Mouse (Mus musculus) 416B (cell line): ENCODE results near the gene Mmp24.

Experiments used
- DNase-seq: peaks from one replicate; pipeline ENCODE4 v3.0.0; 2011; ENCODE audit warnings: low read depth

Mmp24 gene

DNA sequence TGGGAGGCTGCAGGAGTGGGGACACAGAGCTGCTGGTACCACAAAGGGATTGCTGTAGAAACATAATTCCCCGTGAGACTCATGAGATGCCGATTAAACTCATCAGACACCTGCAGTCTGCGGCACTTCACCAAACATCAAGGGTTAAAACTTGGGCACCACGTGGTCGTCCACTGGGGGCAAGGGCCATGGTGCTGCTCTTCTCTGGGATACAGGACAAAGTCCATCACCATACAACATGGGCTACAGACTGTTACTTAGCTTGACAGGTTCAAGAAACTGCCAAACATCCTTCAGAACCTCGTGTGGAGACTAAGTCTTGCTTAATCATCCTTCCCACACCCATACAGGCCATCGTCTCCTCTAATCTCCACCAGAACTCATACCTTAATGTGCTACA, 85.0 kb downstream of the Mmp24 start:
- no peak for DNase-seq

DNA sequence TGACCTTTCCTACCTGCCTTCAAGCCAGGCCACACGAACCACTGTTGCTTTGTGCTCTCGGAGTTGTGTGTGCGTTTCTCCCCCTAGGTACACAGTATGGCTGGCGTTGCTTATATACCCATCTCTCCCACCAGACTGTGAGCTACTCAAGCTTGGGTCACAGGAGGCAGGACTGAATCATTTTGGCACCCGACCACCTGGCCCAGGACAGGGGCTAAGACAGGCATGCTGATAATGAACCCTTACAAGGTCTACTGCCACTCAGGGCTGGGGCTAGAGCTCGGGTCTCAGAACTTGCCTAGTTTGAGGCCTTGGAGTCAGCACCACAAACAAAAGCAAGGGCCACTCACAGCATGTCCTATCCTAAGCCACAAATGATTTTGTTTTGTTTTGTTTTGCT, 86.4 kb downstream of the Mmp24 start:
- DNase-seq = no peak

DNA sequence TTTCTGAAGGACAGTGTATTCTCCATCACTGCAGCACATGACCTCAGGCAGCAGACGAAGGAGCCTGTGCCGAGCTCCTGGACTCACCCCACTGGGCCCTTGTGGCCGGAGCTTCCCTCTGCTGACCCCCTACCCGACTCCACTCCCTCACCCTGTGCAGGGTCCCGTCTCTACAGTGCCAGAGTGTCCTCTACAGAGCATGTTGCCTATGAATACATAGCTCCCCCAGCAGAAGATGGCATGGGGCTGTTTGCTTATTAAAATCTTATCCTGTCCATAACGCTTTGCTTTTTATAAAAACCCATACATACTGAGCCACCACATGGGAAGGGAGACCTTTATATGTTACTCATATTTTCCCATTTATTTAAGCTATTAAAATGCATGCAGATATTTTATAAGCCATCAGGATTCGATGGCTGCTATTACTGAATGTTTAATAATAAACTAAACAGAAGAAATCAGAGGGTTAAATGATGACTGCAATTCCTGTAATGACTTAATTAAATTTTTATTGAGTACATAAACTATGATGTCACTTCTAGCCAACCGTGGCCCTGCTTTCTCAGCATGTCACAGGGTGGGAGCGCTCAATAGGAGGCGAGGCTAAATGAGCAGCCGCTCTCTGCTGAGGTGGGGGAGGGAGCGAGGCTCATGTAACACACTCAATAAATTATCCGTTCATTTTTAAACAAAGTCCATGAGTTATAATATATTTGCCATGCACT, 87.6 kb downstream of the Mmp24 start:
- DNase-seq = no peak

DNA sequence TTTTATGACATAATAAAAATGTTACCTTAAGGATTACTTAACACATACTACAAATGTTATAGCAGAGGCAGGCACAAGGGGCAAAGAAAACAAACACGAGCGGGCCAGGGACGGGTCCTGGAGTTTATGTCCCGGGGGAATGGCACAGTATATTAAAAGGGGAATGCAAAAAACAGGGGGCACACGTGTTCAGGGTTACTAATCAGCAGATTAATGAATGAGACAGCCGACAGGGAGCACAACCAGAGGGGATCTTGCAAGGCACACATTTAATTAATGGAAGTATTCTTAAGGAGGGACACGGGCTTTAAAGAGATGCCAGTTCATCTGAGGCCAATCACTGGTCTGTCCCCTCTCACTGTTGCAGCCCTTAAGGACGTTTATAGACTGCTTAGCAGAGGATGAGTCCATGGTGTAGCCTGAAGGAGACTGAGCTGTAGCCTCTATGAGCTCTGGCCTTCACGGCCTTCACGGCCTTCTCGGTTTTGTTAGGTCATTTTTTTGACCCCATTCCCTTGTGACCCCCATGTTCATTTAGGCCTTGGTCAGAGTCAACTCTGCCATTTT, 88.2 kb downstream of the Mmp24 start:
- no peak for DNase-seq
